Mouse (Mus musculus): ENCODE data around the gene Wdr31. TPM values are rescaled to one million over a fixed set of nuclear protein-coding genes. Genes with fewer than 3 reads are reported as not detected.

Gene Wdr31
- polyA plus RNA-seq, 1 experiment from 2014 or later, result 13.0 TPM

DNA sequence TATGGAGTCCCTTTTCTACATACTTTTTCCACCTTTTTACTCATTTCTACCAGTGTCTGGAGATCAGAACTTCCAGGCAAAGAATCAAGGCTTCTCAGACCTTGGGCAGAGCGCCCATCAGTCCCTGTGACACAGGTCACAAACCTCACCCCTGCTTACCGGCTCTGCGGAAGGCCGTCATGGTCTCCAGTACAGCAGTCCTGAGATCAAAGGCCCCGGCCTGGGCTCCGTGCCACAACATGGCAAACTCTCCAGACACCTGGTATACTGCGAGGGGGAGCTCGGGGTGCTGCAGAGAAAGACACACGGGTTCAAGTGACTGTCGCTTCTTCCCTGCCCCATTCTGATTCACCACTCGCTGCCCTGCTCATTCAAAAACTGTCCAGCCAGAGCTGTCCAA is 39.2 kb upstream of the Wdr31 start:
- WGBS, result 80% methylated on average over 11 of the region's 11 CpGs
- Histone ChIP-seq H3K9ac (no peak overlapping the region), H3K27ac (no peak overlapping the region), H3K4me3 (no peak overlapping the region), H3K4me1 (peaks cover 8% of the 10 kb centered on the region), H3K9me3 (no peaks in the 10 kb centered on the region), H3K4me2 (no peak overlapping the region), H3K36me3 (peaks cover 64% of the 10 kb centered on the region), H3K27me3 (no peaks in the 10 kb centered on the region)
- ATAC-seq (ENCODE audit: borderline replicate concordance, extremely low read depth, low FRiP score, low TSS enrichment), result no peak

DNA sequence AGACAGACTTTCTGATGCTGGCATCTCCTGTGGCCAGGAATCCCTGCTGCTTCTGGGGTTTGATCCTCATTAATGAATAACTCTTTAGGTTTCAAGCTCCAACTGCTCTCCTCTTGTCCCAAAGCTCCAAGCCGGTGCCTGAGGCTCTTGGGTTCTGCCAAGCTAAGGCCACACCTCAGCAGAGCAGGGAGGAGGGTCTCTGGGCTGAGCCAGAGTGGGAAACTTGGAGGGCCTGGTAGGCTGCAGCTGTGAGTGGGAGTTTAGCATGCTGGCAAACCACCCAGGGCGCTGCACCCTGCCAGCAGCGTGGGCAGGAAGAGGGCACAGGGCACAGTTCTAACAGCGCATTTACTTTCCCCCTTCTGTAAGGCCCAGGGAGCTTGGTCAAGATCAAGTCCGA is 38.1 kb upstream of the Wdr31 start:
- 89% methylated on average over 5 of the region's 5 CpGs for WGBS
- no peak overlapping the region for H3K9ac ChIP-seq
- 0 out of 2 replicates have a peak, but pooled peaks cover under 1% of the 10 kb centered on the region for H3K4me1 ChIP-seq
- H3K36me3 ChIP-seq, result peaks cover 64% of the 10 kb centered on the region
- H3K27me3 ChIP-seq, result no peaks in the 10 kb centered on the region
- H3K9me3 ChIP-seq, result no peaks in the 10 kb centered on the region
- no peak for ATAC-seq (ENCODE audit: borderline replicate concordance, extremely low read depth, low FRiP score, low TSS enrichment)
- no peak overlapping the region for H3K4me2 ChIP-seq
- no peak overlapping the region for H3K27ac ChIP-seq
- no peak overlapping the region for H3K4me3 ChIP-seq

DNA sequence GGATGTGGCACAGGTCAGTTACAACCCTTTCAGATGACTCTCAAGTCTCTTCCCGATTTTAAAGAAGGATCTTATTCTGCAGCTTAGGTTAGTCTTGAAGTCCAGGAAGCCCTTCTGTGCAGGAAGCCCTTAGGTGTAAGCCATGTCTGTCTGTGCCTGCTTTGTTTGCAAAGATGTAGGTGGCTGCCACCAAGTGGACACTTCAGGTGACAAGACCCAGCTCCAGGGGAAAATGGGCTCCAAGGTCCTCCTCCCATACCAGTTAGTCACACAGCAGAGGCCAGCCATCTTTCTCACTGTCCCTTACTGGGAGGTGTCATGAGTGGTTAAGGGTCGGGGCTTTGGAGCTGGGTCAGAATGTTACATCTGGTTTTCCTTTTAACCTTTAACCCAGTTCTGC is 36.1 kb upstream of the Wdr31 start:
- H3K4me3 ChIP-seq, result no peak overlapping the region
- no peak overlapping the region for H3K4me2 ChIP-seq
- WGBS, result 59% methylated on average over 2 of the region's 2 CpGs
- no peaks in the 10 kb centered on the region for H3K9me3 ChIP-seq
- peaks cover 48% of the 10 kb centered on the region for H3K36me3 ChIP-seq
- H3K4me1 ChIP-seq, result peaks cover 10% of the 10 kb centered on the region; the same call in 1 of the 2 replicates
- H3K27me3 ChIP-seq, result no peaks in the 10 kb centered on the region
- ATAC-seq (ENCODE audit: borderline replicate concordance, extremely low read depth, low FRiP score, low TSS enrichment), result no peak
- H3K27ac ChIP-seq, result no peak overlapping the region
- H3K9ac ChIP-seq, result no peak overlapping the region

DNA sequence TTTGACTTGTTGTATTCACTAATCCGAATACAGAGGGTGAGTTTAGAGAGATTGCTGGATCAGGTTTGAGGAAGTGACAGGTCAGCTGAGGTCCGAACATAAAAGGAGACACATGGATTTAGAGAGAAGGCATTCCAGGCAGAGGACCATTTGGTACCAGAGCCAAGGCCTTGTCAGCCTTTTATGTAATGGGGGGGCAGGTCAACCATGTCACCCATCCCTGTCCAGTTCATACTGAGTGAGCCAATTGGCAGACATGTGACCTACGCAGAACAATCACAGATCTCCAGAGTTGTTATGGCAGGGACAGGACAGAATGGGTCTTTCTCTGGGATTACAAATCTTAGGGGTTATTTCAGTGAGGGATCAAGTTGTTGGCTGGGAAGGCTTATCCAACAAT is 35.3 kb upstream of the Wdr31 start:
- Histone ChIP-seq H3K4me1 (peaks cover 15% of the 10 kb centered on the region; the same call in 1 of the 2 replicates), H3K4me2 (no peak overlapping the region), H3K27ac (no peak overlapping the region), H3K27me3 (no peaks in the 10 kb centered on the region), H3K36me3 (peaks cover 39% of the 10 kb centered on the region), H3K9me3 (no peaks in the 10 kb centered on the region), H3K4me3 (no peak overlapping the region), H3K9ac (no peak overlapping the region)
- 83% methylated on average over 3 of the region's 3 CpGs for WGBS
- no peak for ATAC-seq (ENCODE audit: borderline replicate concordance, extremely low read depth, low FRiP score, low TSS enrichment)

DNA sequence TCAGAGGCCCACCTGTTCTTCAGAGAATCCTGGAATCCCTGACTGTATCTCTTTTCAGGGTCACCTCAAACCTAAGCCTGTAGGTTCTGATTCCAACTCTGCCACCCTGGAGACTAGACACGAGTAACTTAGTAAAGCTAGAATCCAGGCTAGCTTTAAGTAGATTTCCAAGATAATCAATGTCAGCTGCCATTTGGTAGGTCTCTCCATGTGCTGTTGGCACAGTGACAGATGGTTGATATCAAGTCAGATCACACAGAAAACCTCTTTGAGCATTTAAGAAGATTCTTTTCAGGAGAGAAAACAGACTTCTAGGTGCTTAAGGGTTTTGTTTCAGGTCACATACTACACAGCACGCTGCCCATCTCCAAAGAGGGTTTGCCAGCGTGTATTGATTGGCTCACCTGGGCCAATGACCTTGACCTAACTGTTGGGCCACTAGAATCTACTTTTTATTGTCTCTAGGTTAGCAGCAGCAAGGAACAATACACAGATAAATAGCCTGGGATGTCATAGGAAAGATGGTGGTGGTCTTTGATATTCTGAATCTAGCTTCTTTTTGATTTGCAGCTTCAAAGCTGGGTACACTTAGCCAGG is 32.8 kb upstream of the Wdr31 start, which contains the start of gene Hdhd3:
Gene Hdhd3, minus strand, starts transcription at position 94 of the 597 bp plus-strand sequence.
- Histone ChIP-seq H3K27ac (peak within 1 kb of the TSS; percentile 84), H3K4me1 (peaks cover 17% of the 10 kb centered on the region; the same call in 1 of the 2 replicates), H3K9me3 (no peaks in the 10 kb centered on the region), H3K4me3 (peak within 1 kb of the TSS; percentile 74), H3K36me3 (peaks cover 26% of the 10 kb centered on the region), H3K9ac (peak within 1 kb of the TSS; percentile 72), H3K4me2 (peak within 1 kb of the TSS; percentile 62), H3K27me3 (no peaks in the 10 kb centered on the region)
- no peak for ATAC-seq (ENCODE audit: borderline replicate concordance, extremely low read depth, low FRiP score, low TSS enrichment)
- WGBS, result 74% methylated on average over 3 of the region's 3 CpGs

DNA sequence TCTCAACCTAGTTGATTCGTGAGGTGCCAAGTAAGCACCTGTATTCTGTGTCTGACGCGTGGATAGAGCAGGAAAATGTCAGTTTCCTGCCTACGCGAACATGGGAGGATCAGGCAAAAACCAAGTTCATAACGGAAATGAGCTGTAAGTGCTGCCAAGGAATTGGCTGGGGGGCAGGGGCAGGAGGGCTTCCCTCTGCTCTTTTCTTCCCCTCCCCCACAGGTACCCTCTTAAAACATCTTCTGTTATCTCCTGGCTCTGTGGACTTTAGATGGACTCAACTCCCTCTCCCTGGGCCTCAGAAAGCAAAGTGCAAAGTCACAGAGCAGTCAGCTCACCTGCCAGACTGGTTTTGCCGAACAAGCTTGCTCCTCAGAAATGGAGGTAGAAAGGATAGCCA is 32.3 kb upstream of the Wdr31 start:
- Histone ChIP-seq H3K9me3 (no peaks in the 10 kb centered on the region), H3K9ac (no peak overlapping the region), H3K27ac (peak overlapping the region; percentile 84), H3K4me2 (peak overlapping the region; percentile 62), H3K4me1 (peaks cover 17% of the 10 kb centered on the region; the same call in 1 of the 2 replicates), H3K36me3 (peaks cover 26% of the 10 kb centered on the region), H3K27me3 (no peaks in the 10 kb centered on the region), H3K4me3 (no peak overlapping the region)
- ATAC-seq (ENCODE audit: borderline replicate concordance, extremely low read depth, low FRiP score, low TSS enrichment), result no peak
- 46% methylated on average over 7 of the region's 7 CpGs for WGBS

DNA sequence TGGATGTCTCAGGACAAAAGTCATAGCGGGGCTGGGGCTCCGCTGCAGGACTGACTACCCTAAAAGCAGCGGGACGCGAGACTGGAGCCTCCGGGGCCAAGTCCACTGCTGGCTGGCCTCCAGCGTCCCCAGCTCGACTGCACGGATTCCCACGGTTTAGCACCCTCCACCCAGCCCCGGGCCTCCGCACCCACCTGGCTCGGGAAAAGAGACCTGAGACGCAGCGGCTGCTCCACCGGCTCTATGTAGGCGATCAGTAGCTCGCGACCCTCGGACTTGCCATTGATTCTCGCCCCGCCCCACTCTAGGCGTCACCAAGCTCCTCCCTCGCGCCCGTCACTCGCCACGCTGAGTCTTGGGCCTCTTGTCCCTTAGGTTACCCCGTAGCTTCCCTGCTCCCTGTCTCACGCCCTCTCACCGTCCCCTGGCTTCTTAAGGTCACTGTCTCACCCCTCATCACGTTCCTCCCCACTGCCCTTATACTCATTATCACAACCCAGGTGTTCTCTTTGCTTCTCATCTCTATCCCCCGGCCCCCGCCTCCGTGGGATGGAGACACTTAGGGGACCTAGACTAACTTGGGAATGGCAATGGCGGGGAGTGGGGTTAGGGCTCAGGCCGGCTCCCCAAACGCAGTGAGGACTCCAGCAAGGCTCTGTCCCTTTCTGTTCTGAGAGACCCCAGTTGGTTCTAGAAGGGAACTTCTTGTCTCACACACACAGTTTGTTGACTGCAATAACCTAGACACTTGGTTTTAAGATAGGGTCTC is 31.5 kb upstream of the Wdr31 start:
- ATAC-seq (ENCODE audit: borderline replicate concordance, extremely low read depth, low FRiP score, low TSS enrichment), result peak; percentile 93
- Histone ChIP-seq H3K4me3 (peak overlapping the region; percentile 74), H3K27me3 (no peaks in the 10 kb centered on the region), H3K9ac (peak overlapping the region; percentile 72), H3K27ac (peak overlapping the region; percentile 84), H3K9me3 (no peaks in the 10 kb centered on the region), H3K36me3 (peaks cover 26% of the 10 kb centered on the region), H3K4me2 (peak overlapping the region; percentile 62), H3K4me1 (peaks cover 17% of the 10 kb centered on the region; the same call in 1 of the 2 replicates)
- WGBS, result 1% methylated on average over 38 of the region's 38 CpGs

DNA sequence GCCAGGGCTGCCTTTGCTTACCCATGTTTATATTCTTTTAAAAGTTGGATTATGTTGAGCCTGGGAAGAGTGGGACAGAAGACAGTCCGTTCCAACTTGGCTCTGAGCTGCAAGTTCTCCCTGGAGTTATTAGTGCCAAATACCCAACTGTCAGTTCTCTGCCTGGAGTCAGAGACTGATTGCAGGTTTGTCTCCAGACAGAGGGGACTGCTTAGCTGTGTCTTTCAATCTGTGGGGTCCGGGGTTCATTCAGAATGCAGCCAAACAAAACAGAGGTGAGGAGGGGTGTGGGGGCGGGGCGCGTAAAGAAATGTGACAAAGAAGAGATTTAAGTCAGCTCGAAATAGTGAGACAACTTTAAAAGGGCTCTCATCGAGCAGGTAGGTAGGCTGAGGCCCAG is 30.8 kb upstream of the Wdr31 start:
- H3K4me1 ChIP-seq, result peaks cover 19% of the 10 kb centered on the region
- no peaks in the 10 kb centered on the region for H3K9me3 ChIP-seq
- ATAC-seq (ENCODE audit: borderline replicate concordance, extremely low read depth, low FRiP score, low TSS enrichment), result peak; percentile 33; the same call in 1 of the 2 replicates
- H3K36me3 ChIP-seq, result peaks cover 22% of the 10 kb centered on the region
- H3K27ac ChIP-seq, result peak overlapping the region; percentile 84
- H3K9ac ChIP-seq, result peak overlapping the region; percentile 72
- under 1% methylated on average over 7 of the region's 7 CpGs for WGBS
- no peaks in the 10 kb centered on the region for H3K27me3 ChIP-seq
- H3K4me3 ChIP-seq, result peak overlapping the region; percentile 74
- H3K4me2 ChIP-seq, result peak overlapping the region; percentile 62

DNA sequence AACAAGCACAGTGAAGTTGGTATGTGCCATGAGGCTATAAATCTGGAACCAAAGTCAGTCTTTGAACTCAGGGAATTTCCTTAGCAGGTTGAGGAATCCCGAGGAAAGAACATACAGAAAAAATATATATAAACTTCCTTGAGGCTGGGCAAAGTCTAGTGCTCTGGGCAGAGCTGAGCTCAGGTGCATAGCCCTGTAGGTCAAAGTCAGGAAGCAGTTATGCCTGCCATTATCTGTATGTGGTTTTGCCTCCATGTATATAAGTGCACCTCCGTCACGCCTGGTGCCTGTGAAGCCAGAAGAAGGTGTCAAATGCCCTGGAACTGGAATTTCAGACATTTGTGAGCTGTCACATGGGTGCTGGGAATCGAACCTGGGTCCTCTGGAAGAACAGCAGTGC is 30.1 kb upstream of the Wdr31 start:
- H3K4me3 ChIP-seq, result peak overlapping the region; percentile 74; the same call in 1 of the 2 replicates
- peaks cover 26% of the 10 kb centered on the region for H3K4me1 ChIP-seq
- no peak overlapping the region for H3K27ac ChIP-seq
- H3K9me3 ChIP-seq, result no peaks in the 10 kb centered on the region
- no peak for ATAC-seq (ENCODE audit: borderline replicate concordance, extremely low read depth, low FRiP score, low TSS enrichment)
- H3K9ac ChIP-seq, result no peak overlapping the region
- no peaks in the 10 kb centered on the region for H3K27me3 ChIP-seq
- WGBS, result 76% methylated on average over 4 of the region's 4 CpGs
- peak overlapping the region; percentile 62; the same call in 1 of the 2 replicates for H3K4me2 ChIP-seq
- peaks cover 22% of the 10 kb centered on the region for H3K36me3 ChIP-seq

DNA sequence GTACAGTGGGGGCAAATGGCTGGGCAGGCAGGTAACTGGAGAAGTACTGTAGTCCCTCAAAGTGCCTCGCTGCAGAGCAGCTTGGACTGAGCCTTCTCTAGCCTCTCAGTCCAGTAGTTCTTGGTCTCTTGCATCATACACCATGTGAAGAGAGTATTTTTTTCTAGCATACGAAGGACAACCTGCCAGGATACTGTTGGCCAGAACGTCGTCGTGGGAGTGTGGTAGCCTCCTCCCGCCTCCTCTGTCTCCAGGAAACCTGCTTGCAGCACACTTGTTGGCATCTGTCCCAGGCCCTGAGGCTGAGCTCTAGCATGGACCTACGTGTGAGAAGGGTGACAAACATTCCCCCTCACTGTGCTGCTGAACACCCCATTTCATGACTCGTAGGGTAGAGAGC is 26.1 kb upstream of the Wdr31 start:
- Histone ChIP-seq H3K36me3 (peaks cover 26% of the 10 kb centered on the region), H3K4me1 (peaks cover 16% of the 10 kb centered on the region), H3K27ac (no peak overlapping the region), H3K9ac (no peak overlapping the region), H3K4me2 (no peak overlapping the region), H3K27me3 (no peaks in the 10 kb centered on the region), H3K9me3 (no peaks in the 10 kb centered on the region), H3K4me3 (no peak overlapping the region)
- ATAC-seq (ENCODE audit: borderline replicate concordance, extremely low read depth, low FRiP score, low TSS enrichment), result peak; percentile 31; the same call in 1 of the 2 replicates
- WGBS, result 48% methylated on average over 8 of the region's 8 CpGs

DNA sequence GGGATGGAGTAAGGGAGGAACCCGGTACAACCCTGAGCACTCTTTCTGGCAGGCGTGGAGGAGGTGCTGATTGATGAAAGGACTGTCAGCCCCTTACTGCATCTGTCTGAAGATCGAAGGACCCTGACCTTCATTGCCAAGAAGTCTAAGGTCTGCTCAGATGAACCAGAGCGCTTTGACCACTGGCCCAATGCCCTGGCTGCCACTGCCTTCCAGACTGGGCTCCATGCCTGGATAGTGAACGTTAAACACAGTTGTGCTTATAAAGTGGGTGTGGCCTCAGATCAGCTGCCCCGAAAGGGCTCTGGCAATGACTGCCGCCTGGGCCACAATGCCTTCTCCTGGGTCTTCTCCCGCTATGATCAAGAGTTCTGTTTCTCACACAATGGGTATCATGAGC is 25.2 kb upstream of the Wdr31 start:
- WGBS, result 54% methylated on average over 8 of the region's 8 CpGs
- no peak overlapping the region for H3K9ac ChIP-seq
- no peak overlapping the region for H3K4me3 ChIP-seq
- ATAC-seq (ENCODE audit: borderline replicate concordance, extremely low read depth, low FRiP score, low TSS enrichment), result 0 out of 2 replicates have a peak, but pooled peaks have one; percentile 13
- H3K9me3 ChIP-seq, result no peaks in the 10 kb centered on the region
- H3K4me1 ChIP-seq, result peaks cover 11% of the 10 kb centered on the region
- H3K4me2 ChIP-seq, result no peak overlapping the region
- H3K36me3 ChIP-seq, result peaks cover 26% of the 10 kb centered on the region
- no peaks in the 10 kb centered on the region for H3K27me3 ChIP-seq
- no peak overlapping the region for H3K27ac ChIP-seq

DNA sequence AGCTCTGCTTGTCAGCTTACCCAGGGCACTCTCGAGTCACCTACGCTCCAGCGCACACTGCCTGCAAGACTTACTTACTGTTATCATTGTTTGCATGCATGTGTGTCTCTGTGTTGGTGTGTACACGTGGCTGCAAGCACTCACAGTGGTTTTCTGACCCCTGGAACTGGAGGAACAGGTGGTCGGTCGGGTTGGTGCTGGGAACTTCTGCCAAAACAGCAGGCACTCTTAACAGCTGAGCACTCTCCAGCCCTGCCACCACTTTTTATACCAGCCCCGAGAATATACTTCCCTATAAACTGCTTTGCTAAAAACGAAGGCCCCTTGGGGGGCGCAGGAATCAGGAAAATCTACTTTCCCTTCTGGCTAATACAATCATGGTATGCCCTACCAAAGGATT is 23.5 kb upstream of the Wdr31 start:
- WGBS, result 62% methylated on average over 9 of the region's 9 CpGs
- no peak overlapping the region for H3K27ac ChIP-seq
- H3K9me3 ChIP-seq, result no peaks in the 10 kb centered on the region
- no peak overlapping the region for H3K4me2 ChIP-seq
- no peak for ATAC-seq (ENCODE audit: borderline replicate concordance, extremely low read depth, low FRiP score, low TSS enrichment)
- peaks cover 18% of the 10 kb centered on the region for H3K36me3 ChIP-seq
- H3K9ac ChIP-seq, result no peak overlapping the region
- H3K27me3 ChIP-seq, result no peaks in the 10 kb centered on the region
- H3K4me3 ChIP-seq, result no peak overlapping the region
- peaks cover 9% of the 10 kb centered on the region for H3K4me1 ChIP-seq

Data from lung, embryonic 15.5 days (tissue).